Mouse (Mus musculus) left cerebral cortex, adult 18-20 months (tissue): ENCODE measurements around the gene Atg14. TPM values are rescaled to one million over a fixed set of nuclear protein-coding genes. Genes with fewer than 3 reads are reported as not detected.
"Not testable (repeated sequence)": the region's sequence is repeated elsewhere in the genome, so short reads cannot be mapped to it uniquely, and the experiment has no call there.

ENCODE experiments used
- DNase-seq, 2 experiments: peaks; one replicate each; pipeline ENCODE4 v3.0.0; 2021 to 2022; ENCODE audit warnings: low spot score in 2 of 2, mixed read lengths in 1 of 2
- total RNA-seq, 2 experiments: library from RNA; stranded (reverse); gene quantifications; 2 replicates each; pipeline ENCODE4 v1.2.3; 2021

Atg14 gene
- total RNA-seq, 2 experiments from 2014 or later: 19.7 to 20.7 TPM

- no peak for DNase-seq
These were observed 25.6 kb downstream of the Atg14 start for GRCm38 (mm10) chr14:47544877-47545276.

- DNase-seq: no peak
These were observed 26.2 kb downstream of the Atg14 start for GRCm38 (mm10) chr14:47544286-47544685.

GRCm38 (mm10) chr14:47542283-47542682 is 28.2 kb downstream of the Atg14 start:
- no peak for DNase-seq

- DNase-seq: no peak
These were observed 29.0 kb downstream of the Atg14 start for GRCm38 (mm10) chr14:47541325-47541948.

- DNase-seq: no peak
These were observed 35.4 kb downstream of the Atg14 start for GRCm38 (mm10) chr14:47535096-47535495.

- no peak for DNase-seq
These were observed 36.3 kb downstream of the Atg14 start for GRCm38 (mm10) chr14:47534176-47534525.

GRCm38 (mm10) chr14:47533365-47534175 is 36.9 kb downstream of the Atg14 start:
- peak; percentile 46 to 60 for DNase-seq

- no peak for DNase-seq
These were observed 38.0 kb downstream of the Atg14 start for GRCm38 (mm10) chr14:47532496-47532895.

- not testable (repeated sequence) for DNase-seq
These were observed 40.9 kb downstream of the Atg14 start for GRCm38 (mm10) chr14:47529592-47529991.

- peak; percentile 66 to 79 for DNase-seq
These were observed 41.4 kb downstream of the Atg14 start for GRCm38 (mm10) chr14:47529019-47529418.

GRCm38 (mm10) chr14:47528293-47528692 is 42.2 kb downstream of the Atg14 start:
- DNase-seq: no peak

- DNase-seq: no peak
These were observed 42.6 kb downstream of the Atg14 start for GRCm38 (mm10) chr14:47527833-47528232.

GRCm38 (mm10) chr14:47525861-47526260 is 44.6 kb downstream of the Atg14 start:
- DNase-seq: no peak

- no peak for DNase-seq
These were observed 45.1 kb downstream of the Atg14 start for GRCm38 (mm10) chr14:47525374-47525773.

- no peak for DNase-seq
These were observed 48.1 kb downstream of the Atg14 start for GRCm38 (mm10) chr14:47522301-47522700.

GRCm38 (mm10) chr14:47521609-47522008 is 48.8 kb downstream of the Atg14 start:
- DNase-seq: no peak

- DNase-seq: no peak
These were observed 49.5 kb downstream of the Atg14 start for GRCm38 (mm10) chr14:47520751-47521449.

GRCm38 (mm10) chr14:47518619-47519018 is 51.8 kb downstream of the Atg14 start:
- DNase-seq: no peak

GRCm38 (mm10) chr14:47516755-47517154 is 53.7 kb downstream of the Atg14 start:
- DNase-seq: peak in 1 of 2 experiments; percentile 48

GRCm38 (mm10) chr14:47515636-47516035 is 54.8 kb downstream of the Atg14 start:
- no peak for DNase-seq

- no peak for DNase-seq
These were observed 55.5 kb downstream of the Atg14 start for GRCm38 (mm10) chr14:47514816-47515453.

GRCm38 (mm10) chr14:47513606-47514005 is 56.8 kb downstream of the Atg14 start:
- peak; percentile 54 to 63 for DNase-seq
